Mouse (Mus musculus) cerebellum, adult 2 months (tissue): ENCODE data around the gene Nefh. TPM values are rescaled to one million over a fixed set of nuclear protein-coding genes. Genes with fewer than 3 reads are reported as not detected.

Source experiments
- DNase-seq, 2 experiments: peaks; one replicate each; pipeline ENCODE4 v3.0.0; 2021
- H3K27ac ChIP-seq: fragments of 200-500 bp; 2 replicates; pipeline ENCODE4 v1.5.1; 2012; ENCODE audit warnings: low read length, control low read depth, inconsistent platforms; ENCODE audit not compliant: insufficient read depth
- H3K27me3 ChIP-seq: fragments of 200-500 bp; 2 replicates; pipeline ENCODE4 v1.6.1; 2012; ENCODE audit warnings: inconsistent platforms, mild to moderate bottlenecking, low read length, moderate library complexity; ENCODE audit not compliant: control insufficient read depth, insufficient read depth
- H3K4me1 ChIP-seq: fragments of 200-500 bp; 2 replicates; pipeline ENCODE4 v1.6.1; 2011; ENCODE audit warnings: low read length; ENCODE audit not compliant: control insufficient read depth, insufficient read depth
- H3K4me3 ChIP-seq: fragments of 200-500 bp; replicated peaks from 2 replicates; pipeline ENCODE3; 2011; ENCODE audit warnings: mild to moderate bottlenecking, low read depth, low read length, control low read depth; ENCODE audit not compliant: insufficient read depth
- CTCF ChIP-seq: fragments of 200-500 bp; IDR thresholded peaks from 2 replicates; pipeline ENCODE4 v1.5.1; 2011; ENCODE audit warnings: low read depth, mild to moderate bottlenecking, control low read depth, low read length, moderate library complexity, borderline replicate concordance; ENCODE audit not compliant: insufficient read depth
- POLR2A ChIP-seq: fragments of 200-500 bp; IDR thresholded peaks from 2 replicates; pipeline ENCODE4 v1.6.1; 2011; ENCODE audit warnings: low read length, control low read depth, borderline replicate concordance; ENCODE audit not compliant: insufficient read depth
- WGBS: fragments of 180-500 bp; shearing (Covaris S2); methylation state at CpG from one replicate; pipeline ENCODE4 v1.1.7; 2018; 5-methylcytosine and 5-hydroxymethylcytosine counted together
- polyA plus RNA-seq: library from polyadenylated mRNA; depleted of rRNA; stranded (reverse); fragments of >200 nt; gene quantifications from 2 replicates; pipeline ENCODE4 v1.2.3, GENCODE M21; 2012; rRNA removed

Nefh gene
- polyA plus RNA-seq, 1 experiment, result 273 TPM

DNA sequence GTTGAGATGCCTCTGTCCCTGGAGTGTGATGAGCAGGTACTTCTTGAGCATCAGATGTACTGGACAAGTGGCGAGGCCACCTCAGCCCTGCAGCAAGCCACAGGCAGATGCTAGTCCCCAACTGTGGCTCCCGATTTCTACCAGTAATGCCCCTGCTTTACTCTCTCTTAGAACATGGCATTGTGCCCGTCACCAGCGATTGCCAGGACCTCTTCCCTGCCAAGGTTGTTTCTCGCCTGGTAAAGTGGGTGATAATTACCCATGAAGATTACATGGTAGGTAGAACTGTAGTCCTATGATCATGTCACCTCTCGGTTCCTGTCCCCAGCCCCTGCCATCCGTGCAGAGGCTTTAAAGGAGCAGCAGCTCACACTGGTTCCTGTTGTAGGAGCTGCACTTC, 26.1 kb downstream of the Nefh start:
- WGBS, result 36% methylated on average over 7 of the region's 7 CpGs
- Histone ChIP-seq H3K27me3 (no peaks in the 10 kb centered on the region), H3K27ac (no peak overlapping the region), H3K4me3 (no peak overlapping the region), H3K4me1 (no peaks in the 10 kb centered on the region; the same call in 1 of the 2 replicates)
- DNase-seq, result peak; percentile 28 to 29
- TF ChIP-seq POLR2A (no peak), CTCF (no peak)

DNA sequence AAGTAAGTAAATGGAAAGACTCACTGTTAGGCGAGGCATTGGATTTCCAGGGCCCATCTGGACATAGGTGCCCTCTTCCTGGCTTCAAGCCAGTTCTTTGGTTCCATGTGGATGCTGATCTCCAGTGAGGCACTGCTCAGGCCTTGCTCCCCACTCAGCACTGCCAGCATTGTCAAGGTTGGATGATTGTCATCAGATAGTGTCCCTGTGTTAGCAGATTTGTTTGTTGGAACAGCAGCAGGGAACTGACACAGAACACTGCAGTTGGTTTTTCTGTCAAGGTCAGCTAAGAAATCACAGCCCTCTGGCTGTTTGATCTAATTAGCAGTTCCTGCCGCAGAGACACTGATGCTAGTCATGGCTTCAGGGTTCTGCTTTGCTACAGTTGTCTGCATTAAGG, 26.6 kb downstream of the Nefh start:
- TF ChIP-seq CTCF (no peak), POLR2A (no peak)
- Histone ChIP-seq H3K4me1 (no peaks in the 10 kb centered on the region; the same call in 1 of the 2 replicates), H3K27me3 (no peaks in the 10 kb centered on the region), H3K27ac (no peak overlapping the region), H3K4me3 (no peak overlapping the region)
- peak; percentile 16 to 47 for DNase-seq
- 31% methylated on average over 2 of the region's 2 CpGs for WGBS

DNA sequence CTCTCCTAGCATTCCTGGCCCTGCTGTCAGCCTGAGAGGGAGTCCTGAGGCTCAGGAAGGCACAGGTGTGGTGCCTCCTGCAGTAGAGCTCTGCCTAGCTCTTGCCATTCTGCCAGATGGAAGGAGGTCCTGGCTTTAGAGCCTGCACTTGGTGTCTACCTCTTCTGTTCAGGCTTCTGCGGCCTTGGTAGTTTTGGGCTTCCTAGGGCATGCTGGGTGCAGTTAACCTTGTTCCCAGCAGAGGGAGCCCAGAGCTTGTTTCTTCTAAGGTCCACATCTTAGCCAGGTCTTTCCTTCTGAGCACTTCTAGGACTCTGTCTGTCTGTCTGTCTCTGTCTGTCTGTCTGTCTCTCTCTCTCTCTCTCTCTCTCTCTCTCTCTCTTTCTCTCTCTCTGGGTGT, 31.8 kb downstream of the Nefh start:
- Histone ChIP-seq H3K27me3 (no peaks in the 10 kb centered on the region), H3K27ac (no peak overlapping the region), H3K4me3 (no peak overlapping the region), H3K4me1 (no peaks in the 10 kb centered on the region)
- TF ChIP-seq CTCF, result peak; percentile 83
- no peak for TF ChIP-seq POLR2A
- peak; percentile 47 to 67 for DNase-seq
- 18% methylated on average over 1 of the region's 1 CpGs for WGBS

DNA sequence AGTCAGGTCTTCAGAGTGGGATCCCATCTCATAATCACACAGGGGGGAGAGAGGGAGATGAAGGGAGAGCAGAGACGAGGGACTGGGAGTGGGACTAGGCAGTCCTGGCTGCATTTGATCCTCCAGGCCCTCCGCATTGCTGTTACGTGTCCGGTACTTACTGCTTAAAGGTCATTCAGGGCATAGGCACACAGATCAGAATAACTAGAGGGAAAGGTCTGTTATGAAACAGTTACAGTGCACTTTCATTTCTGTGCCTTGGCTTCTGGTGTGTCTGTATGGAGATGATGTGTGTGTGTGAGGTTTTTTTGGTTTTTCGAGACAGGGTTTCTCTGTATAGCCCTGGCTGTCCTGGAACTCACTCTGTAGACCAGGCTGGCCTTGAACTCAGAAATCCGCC, 41.6 kb downstream of the Nefh start:
- DNase-seq, result no peak
- H3K27me3 ChIP-seq, result no peaks in the 10 kb centered on the region
- 96% methylated on average over 6 of the region's 6 CpGs for WGBS
- no peak overlapping the region for H3K27ac ChIP-seq
- TF ChIP-seq POLR2A (no peak), CTCF (no peak)
- H3K4me3 ChIP-seq, result no peak overlapping the region
- H3K4me1 ChIP-seq, result no peaks in the 10 kb centered on the region

DNA sequence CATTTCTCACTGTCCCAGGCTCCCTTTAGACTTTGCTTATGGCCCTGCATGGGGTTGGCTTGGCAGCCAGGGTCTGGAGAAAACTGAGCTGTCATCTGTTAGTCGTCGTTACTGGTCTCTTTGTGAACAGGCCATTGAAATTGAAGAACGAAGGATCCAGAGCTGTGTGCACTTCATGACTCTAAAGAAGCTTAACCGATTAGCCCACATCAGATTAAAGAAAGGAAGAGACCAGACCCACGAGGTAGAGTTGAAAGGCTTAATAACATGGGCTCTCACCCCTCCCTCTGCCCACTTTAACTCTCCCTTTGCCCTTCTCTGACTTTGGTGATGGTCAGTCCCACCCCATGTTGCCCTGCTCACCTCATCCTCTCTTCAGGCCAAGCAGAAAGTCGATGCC, 45.9 kb downstream of the Nefh start:
- H3K27ac ChIP-seq, result no peak overlapping the region
- TF ChIP-seq POLR2A (no peak), CTCF (no peak)
- no peak for DNase-seq
- H3K27me3 ChIP-seq, result no peaks in the 10 kb centered on the region
- H3K4me1 ChIP-seq, result no peaks in the 10 kb centered on the region
- 81% methylated on average over 6 of the region's 6 CpGs for WGBS
- H3K4me3 ChIP-seq, result no peak overlapping the region

DNA sequence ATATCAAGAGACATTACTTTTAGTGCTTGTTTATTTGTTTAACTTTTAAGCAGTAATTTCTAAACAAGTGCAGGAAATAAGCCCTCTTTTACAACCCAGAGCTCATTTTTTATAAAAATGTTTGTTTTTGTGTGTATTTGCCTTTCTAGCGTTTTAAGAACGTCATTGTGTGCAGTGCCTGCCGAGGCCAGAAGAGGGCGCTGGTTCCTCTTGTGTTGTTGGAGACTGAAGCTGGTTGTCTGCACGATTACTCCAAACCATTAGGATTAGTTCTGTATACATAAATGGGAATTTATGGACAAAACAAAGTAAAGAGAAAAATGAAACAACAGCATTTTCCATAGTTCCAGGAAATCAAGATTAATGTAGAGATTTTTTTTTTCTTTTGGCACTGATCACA, 47.4 kb downstream of the Nefh start:
- 66% methylated on average over 5 of the region's 5 CpGs for WGBS
- DNase-seq, result no peak
- H3K27ac ChIP-seq, result no peak overlapping the region
- no peaks in the 10 kb centered on the region for H3K4me1 ChIP-seq
- H3K27me3 ChIP-seq, result no peaks in the 10 kb centered on the region
- H3K4me3 ChIP-seq, result no peak overlapping the region
- TF ChIP-seq POLR2A (no peak), CTCF (peak; percentile 41; the same call in 1 of the 2 replicates)

DNA sequence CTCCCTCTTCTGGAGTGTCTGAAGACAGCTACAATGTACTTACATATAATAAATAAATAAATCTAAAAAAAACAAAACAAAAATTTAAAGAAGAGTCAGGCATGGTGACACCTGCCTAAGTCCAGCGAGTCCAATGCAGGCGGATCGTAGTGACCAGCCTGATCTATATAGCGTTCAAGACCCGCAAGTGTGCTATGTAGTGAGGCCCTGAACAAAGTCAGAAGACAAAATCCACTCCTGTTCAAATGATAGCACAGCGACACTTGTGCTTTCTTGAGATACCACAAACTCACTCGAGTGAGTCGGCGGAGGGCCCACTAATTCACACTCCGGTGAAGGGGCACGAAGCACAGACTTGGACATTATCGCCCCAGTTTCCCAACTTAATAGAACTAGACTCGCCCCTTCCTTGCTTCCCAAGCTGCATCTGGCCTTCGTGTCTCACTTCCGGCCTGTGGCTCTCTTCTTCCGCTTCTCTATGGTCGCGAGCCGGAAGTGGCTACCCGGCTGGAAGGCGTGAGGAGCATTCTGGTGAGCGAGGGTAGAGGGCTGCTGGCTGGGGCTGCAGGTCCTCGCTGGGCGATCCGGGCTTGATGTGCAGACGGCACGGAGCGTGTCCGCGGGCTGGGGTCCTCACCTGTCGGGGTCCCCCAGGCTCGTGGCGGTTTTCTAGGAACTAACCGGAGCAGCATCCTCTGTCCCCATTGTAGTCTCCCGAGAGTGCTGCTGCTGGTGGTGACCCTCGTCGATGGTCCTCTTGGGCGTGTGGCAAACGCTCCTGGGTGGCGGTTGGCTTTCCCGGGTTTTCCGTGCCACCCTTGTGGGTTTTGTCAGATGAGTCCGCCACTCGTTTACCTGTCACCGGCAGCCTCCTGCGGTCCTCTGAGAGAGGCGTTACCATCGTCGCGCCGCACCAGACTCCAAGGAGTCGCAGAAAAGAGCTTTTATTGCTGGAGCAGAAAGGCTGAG, 52.7 kb downstream of the Nefh start, which contains the start of gene Thoc5:
Gene Thoc5 (plus strand): TSS at position 473 of the 969 bp plus-strand sequence.
- TF ChIP-seq POLR2A (peak; percentile 80), CTCF (no peak)
- Histone ChIP-seq H3K4me1 (no peaks in the 10 kb centered on the region), H3K4me3 (peak within 1 kb of the TSS; percentile 88), H3K27ac (0 out of 2 replicates have a peak within 1 kb of the TSS, but pooled peaks have one; percentile 18), H3K27me3 (no peaks in the 10 kb centered on the region)
- DNase-seq, result peak; percentile 83
- WGBS, result 2% methylated on average over 52 of the region's 52 CpGs

Other genes starting within 250 kb of the Nefh start
- 1,309 and 1,338 TPM in 2 replicates for gene Uqcr10, start 243.7 kb downstream of the Nefh start, polyA plus RNA-seq
- 62.1 and 63.2 TPM in 2 replicates for gene Zmat5, start 243.4 kb downstream of the Nefh start, polyA plus RNA-seq
- 114 and 129 TPM in 2 replicates for gene Cabp7, start 201.3 kb downstream of the Nefh start, polyA plus RNA-seq
- 50.2 and 52.3 TPM in 2 replicates for gene Nf2, start 98.5 kb downstream of the Nefh start, polyA plus RNA-seq
- gene Nipsnap1, start 74.1 kb downstream of the Nefh start, polyA plus RNA-seq, result 70.4 and 75.9 TPM in 2 replicates
- gene Thoc5, start 52.7 kb downstream of the Nefh start, polyA plus RNA-seq, result 49.6 and 56.8 TPM in 2 replicates
- gene Ap1b1, start 38.8 kb upstream of the Nefh start, polyA plus RNA-seq, result 180 and 181 TPM in 2 replicates
- 2.3 and 2.9 TPM in 2 replicates for gene Rasl10a, start 110.1 kb upstream of the Nefh start, polyA plus RNA-seq
- 52.2 and 57.4 TPM in 2 replicates for gene Gas2l1, start 117.3 kb upstream of the Nefh start, polyA plus RNA-seq
- 27.6 and 29.5 TPM in 2 replicates for gene Rhbdd3, start 150.9 kb upstream of the Nefh start, polyA plus RNA-seq
- 412 and 449 TPM in 2 replicates for gene Ewsr1, start 151.2 kb upstream of the Nefh start, polyA plus RNA-seq
- gene Emid1, start 204.2 kb upstream of the Nefh start, polyA plus RNA-seq, result 13.3 and 18.7 TPM in 2 replicates